Mouse (Mus musculus) embryonic facial prominence, embryonic 10.5 days (tissue): Measurements from ENCODE around the gene Rgcc. TPM values are rescaled to one million over a fixed set of nuclear protein-coding genes. Genes with fewer than 3 reads are reported as not detected.
A peak's percentile ranks its signal among the peaks of the same experiment; 100 is the strongest.

Experiments
- DNase-seq: peaks from one replicate; pipeline ENCODE4 v3.0.0-alpha.2; 2017; ENCODE audit warnings: low spot score
- H3K27ac ChIP-seq: fragments of 300-500 bp; sonication (generic); replicated peaks from 2 replicates; pipeline ENCODE4 v1.5.1; 2016; ENCODE audit warnings: mild to moderate bottlenecking
- H3K27me3 ChIP-seq: fragments of 300-500 bp; sonication (generic); replicated peaks from 2 replicates; pipeline ENCODE4 v1.6.1; 2016; ENCODE audit warnings: low read depth, mild to moderate bottlenecking; ENCODE audit not compliant: poor library complexity, severe bottlenecking
- H3K36me3 ChIP-seq: fragments of 300-500 bp; sonication (generic); replicated peaks from 2 replicates; pipeline ENCODE4 v1.6.1; 2016; ENCODE audit warnings: mild to moderate bottlenecking, moderate library complexity
- H3K4me1 ChIP-seq: fragments of 300-500 bp; sonication (generic); 2 replicates; pipeline ENCODE4 v1.6.1; 2016
- H3K4me3 ChIP-seq: fragments of 300-500 bp; sonication (generic); 2 replicates; pipeline ENCODE4 v1.5.1; 2016; ENCODE audit warnings: mild to moderate bottlenecking, moderate library complexity
- H3K9me3 ChIP-seq: fragments of 300-500 bp; sonication (generic); 2 replicates; pipeline ENCODE4 v1.6.1; 2016; ENCODE audit warnings: mild to moderate bottlenecking
- WGBS: fragments of 180-500 bp; shearing (Covaris S2); methylation state at CpG from one replicate; pipeline ENCODE4 v1.1.7; 2016; 5-methylcytosine and 5-hydroxymethylcytosine counted together
- polyA plus RNA-seq: library from polyadenylated mRNA; unstranded; fragments of >200 nt; fragmentation: Nextera tagmentation; extraction: Ambion mirVana; gene quantifications from 2 replicates; pipeline ENCODE4 v1.2.1, GENCODE M21; 2016

Rgcc gene
- polyA plus RNA-seq, 1 experiment from 2014 or later: 48.2 TPM

GRCm38 (mm10) chr14:79298314-79298992, 3.0 kb downstream of the Rgcc start:
- Histone ChIP-seq H3K4me1 (peaks cover 72% of the 10 kb centered on the region), H3K9me3 (no peaks in the 10 kb centered on the region), H3K27ac (no peak overlapping the region), H3K4me3 (no peak overlapping the region), H3K27me3 (peaks cover 59% of the 10 kb centered on the region), H3K36me3 (no peaks in the 10 kb centered on the region)
- 52% methylated on average over 7 of the region's 7 CpGs for WGBS
- DNase-seq: no peak

- DNase-seq: no peak
- Histone ChIP-seq H3K27me3 (peaks cover 43% of the 10 kb centered on the region), H3K4me3 (0 out of 2 replicates have a peak overlapping the region, but pooled peaks have one; percentile 4), H3K9me3 (no peaks in the 10 kb centered on the region), H3K27ac (no peak overlapping the region), H3K36me3 (no peaks in the 10 kb centered on the region), H3K4me1 (peaks cover 85% of the 10 kb centered on the region)
- 31% methylated on average over 5 of the region's 5 CpGs for WGBS
These were observed 4.6 kb downstream of the Rgcc start for GRCm38 (mm10) chr14:79296836-79297235.

DNA sequence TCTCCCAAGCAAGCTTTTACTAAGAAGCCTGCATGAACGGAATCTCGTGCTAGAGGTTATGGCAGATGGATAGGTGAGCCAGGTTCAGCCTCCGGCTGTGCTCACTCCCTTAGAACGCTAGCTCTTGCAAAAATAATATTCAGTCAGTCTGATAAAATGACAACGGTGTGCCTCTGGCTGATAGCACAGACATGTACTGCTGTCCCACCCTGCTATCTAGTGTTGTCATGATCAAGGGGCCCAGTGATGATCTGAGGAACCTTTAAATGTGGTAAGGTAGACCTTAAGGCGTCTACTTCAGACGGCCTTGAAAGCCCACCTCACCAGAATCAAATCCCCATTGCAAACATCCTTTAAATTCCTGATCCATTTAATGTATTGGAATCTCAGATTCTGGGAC, 5.2 kb downstream of the Rgcc start:
- DNase-seq: no peak
- peaks cover 37% of the 10 kb centered on the region for H3K27me3 ChIP-seq
- no peak overlapping the region for H3K27ac ChIP-seq
- H3K4me1 ChIP-seq: peaks cover 81% of the 10 kb centered on the region
- WGBS: 74% methylated on average over 7 of the region's 7 CpGs
- no peak overlapping the region for H3K4me3 ChIP-seq
- no peaks in the 10 kb centered on the region for H3K9me3 ChIP-seq
- H3K36me3 ChIP-seq: no peaks in the 10 kb centered on the region

- Histone ChIP-seq H3K9me3 (no peaks in the 10 kb centered on the region), H3K27me3 (peaks cover 31% of the 10 kb centered on the region), H3K27ac (no peak overlapping the region), H3K36me3 (no peaks in the 10 kb centered on the region), H3K4me1 (peaks cover 81% of the 10 kb centered on the region), H3K4me3 (no peak overlapping the region)
- DNase-seq: no peak
- 84% methylated on average over 9 of the region's 9 CpGs for WGBS
These were observed 5.9 kb downstream of the Rgcc start for GRCm38 (mm10) chr14:79295579-79295978.

DNA sequence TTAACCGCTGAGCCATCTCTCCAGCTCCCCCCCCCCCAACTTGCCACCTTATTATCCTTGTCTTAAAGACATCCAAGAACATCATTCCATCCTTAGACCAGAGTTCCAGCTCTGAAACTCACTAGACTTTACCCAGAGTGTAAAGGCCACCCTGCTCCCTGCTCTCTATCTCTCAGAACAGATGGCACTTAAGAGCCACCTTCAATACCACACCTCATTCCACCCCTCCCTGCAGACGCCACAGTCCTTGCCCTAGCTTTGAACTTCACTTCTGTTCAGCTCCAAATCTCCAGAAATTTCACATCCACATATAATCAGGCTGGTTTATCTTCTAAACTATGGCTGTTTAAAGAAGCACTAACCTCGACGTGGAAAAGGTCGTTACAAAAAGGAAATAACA, 6.5 kb downstream of the Rgcc start:
- Histone ChIP-seq H3K9me3 (no peaks in the 10 kb centered on the region), H3K36me3 (no peaks in the 10 kb centered on the region), H3K4me3 (no peak overlapping the region), H3K27me3 (peaks cover 29% of the 10 kb centered on the region), H3K4me1 (peaks cover 81% of the 10 kb centered on the region), H3K27ac (no peak overlapping the region)
- 80% methylated on average over 5 of the region's 5 CpGs for WGBS
- no peak for DNase-seq

DNA sequence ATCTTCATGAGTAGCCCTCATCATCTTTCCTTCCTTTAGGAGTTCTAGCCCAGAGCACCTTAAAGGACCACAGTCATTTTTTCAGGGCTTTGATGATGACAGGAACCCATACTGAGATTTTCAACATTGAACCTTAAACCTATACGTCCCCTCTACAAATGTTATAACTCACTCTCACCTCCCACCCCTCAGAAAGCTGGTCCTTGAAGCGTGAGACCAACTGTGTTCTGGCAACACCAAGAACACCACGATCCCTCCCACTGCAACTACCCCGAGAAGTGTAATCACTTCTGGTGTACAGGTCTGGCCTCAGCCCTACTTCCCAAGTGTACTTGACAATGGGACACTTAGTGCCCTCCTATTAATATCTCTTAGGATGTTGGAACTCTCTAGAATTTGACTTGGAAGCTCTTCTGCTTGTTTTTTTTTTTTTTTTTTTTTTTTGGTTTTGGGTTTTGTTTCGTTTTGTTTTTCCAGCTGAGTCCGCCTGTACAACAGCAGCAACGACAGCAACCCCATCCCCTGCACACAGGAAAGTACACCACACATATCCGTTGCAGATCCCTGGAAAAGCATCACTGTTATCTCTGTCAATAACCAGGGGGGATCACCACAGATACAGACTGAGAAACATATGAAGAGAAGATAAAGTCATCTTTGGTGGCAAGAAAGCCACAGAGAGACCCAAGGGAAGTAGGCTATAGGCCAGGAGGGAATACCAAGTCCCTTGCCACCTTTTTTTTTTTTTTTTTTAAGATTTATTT, 7.2 kb downstream of the Rgcc start:
- no peak for DNase-seq
- no peak overlapping the region for H3K4me3 ChIP-seq
- H3K36me3 ChIP-seq: no peaks in the 10 kb centered on the region
- H3K27me3 ChIP-seq: peaks cover 22% of the 10 kb centered on the region
- H3K4me1 ChIP-seq: peaks cover 81% of the 10 kb centered on the region
- H3K27ac ChIP-seq: no peak overlapping the region
- WGBS: 79% methylated on average over 8 of the region's 8 CpGs
- H3K9me3 ChIP-seq: no peaks in the 10 kb centered on the region

DNA sequence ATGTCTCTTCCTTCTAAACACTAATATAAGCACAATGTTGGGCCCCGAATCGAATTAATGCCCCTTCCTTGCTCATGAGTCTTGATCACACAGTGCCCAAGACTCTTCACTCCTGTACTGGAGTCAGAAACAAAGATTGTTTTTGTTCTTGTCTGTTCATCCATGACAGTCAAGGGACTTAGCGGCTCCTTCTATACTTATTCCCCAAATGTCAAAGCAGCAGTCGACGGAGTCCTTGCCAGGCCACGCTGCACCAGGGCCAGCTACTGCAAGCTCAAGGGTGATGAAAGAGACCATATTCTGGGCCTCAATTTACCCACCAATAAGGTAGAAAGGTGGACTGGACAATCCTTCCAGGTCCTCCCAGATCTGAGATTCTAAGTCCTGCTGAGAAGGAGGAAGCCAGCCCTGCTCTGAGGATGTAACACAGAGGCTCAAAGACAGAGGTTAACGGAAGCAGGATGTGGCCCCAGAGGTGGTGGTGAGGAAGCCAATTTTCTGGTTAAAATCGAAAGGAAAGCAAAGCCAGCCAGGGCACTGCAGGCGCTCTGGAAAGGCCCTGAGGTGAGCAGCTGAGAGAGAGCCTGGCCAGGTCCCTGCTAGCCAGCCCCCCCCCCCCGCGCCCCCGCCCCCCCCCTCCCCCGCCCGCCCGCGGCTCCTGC, 8.2 kb downstream of the Rgcc start:
- H3K4me1 ChIP-seq: peaks cover 76% of the 10 kb centered on the region

GRCm38 (mm10) chr14:79291629-79292028, 9.8 kb downstream of the Rgcc start:
- Histone ChIP-seq H3K36me3 (no peaks in the 10 kb centered on the region; the same call in 1 of the 2 replicates), H3K4me1 (peaks cover 64% of the 10 kb centered on the region)
- WGBS: 91% methylated on average over 4 of the region's 4 CpGs

More for the DNA sequence above, 8.2 kb downstream of the Rgcc start:
- no peaks in the 10 kb centered on the region for H3K9me3 ChIP-seq
- no peaks in the 10 kb centered on the region for H3K36me3 ChIP-seq
- H3K4me3 ChIP-seq: 0 out of 2 replicates have a peak overlapping the region, but pooled peaks have one; percentile 29
- peak; percentile 45 for DNase-seq
- H3K27me3 ChIP-seq: peaks cover 14% of the 10 kb centered on the region; the same call in 1 of the 2 replicates
- H3K27ac ChIP-seq: peak overlapping the region; percentile 53
- 27% methylated on average over 13 of the region's 16 CpGs for WGBS

GRCm38 (mm10) chr14:79290683-79291425, 10.6 kb downstream of the Rgcc start:
- Histone ChIP-seq H3K4me1 (peaks cover 58% of the 10 kb centered on the region), H3K27me3 (0 out of 2 replicates have a peak, but pooled peaks cover 7% of the 10 kb centered on the region), H3K9me3 (no peaks in the 10 kb centered on the region), H3K27ac (peak overlapping the region; percentile 49; the same call in 1 of the 2 replicates), H3K4me3 (no peak overlapping the region), H3K36me3 (no peaks in the 10 kb centered on the region; the same call in 1 of the 2 replicates)
- peak; percentile 36 for DNase-seq
- WGBS: 25% methylated on average over 15 of the region's 15 CpGs

More at GRCm38 (mm10) chr14:79291629-79292028, 9.8 kb downstream of the Rgcc start:
- DNase-seq: no peak
- Histone ChIP-seq H3K4me3 (no peak overlapping the region), H3K27ac (no peak overlapping the region), H3K27me3 (0 out of 2 replicates have a peak, but pooled peaks cover 7% of the 10 kb centered on the region), H3K9me3 (no peaks in the 10 kb centered on the region)

DNA sequence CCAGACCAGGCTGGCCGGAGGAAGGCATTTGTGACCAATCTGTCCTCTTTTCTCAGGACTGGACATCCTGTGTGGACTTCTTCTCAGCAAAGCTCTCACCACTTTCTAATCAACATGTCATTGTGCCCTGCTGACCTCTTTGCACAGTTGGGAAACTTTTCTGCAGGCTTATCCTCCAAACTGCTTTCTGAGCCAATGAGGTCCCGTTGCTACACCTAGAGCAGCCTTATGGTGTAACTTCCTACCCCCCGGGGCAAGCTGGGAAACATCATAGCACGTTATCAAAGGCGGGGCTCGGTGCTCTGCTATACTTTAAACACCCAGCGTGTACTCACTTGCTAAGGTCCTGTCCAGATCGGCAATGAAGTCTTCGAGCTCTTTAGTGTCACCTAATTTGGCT, 11.5 kb downstream of the Rgcc start:
- H3K27ac ChIP-seq: 0 out of 2 replicates have a peak overlapping the region, but pooled peaks have one; percentile 49
- 0 out of 2 replicates have a peak, but pooled peaks cover 7% of the 10 kb centered on the region for H3K27me3 ChIP-seq
- H3K36me3 ChIP-seq: no peaks in the 10 kb centered on the region; the same call in 1 of the 2 replicates
- 33% methylated on average over 9 of the region's 9 CpGs for WGBS
- no peak overlapping the region for H3K4me3 ChIP-seq
- H3K4me1 ChIP-seq: peaks cover 51% of the 10 kb centered on the region
- peak; percentile 27 for DNase-seq
- no peaks in the 10 kb centered on the region for H3K9me3 ChIP-seq

GRCm38 (mm10) chr14:79288280-79288679, 13.2 kb downstream of the Rgcc start:
- Histone ChIP-seq H3K36me3 (no peaks in the 10 kb centered on the region; the same call in 1 of the 2 replicates), H3K4me1 (peaks cover 41% of the 10 kb centered on the region), H3K4me3 (no peak overlapping the region), H3K27ac (no peak overlapping the region), H3K27me3 (0 out of 2 replicates have a peak, but pooled peaks cover 4% of the 10 kb centered on the region), H3K9me3 (no peaks in the 10 kb centered on the region)
- no peak for DNase-seq
- 68% methylated on average over 3 of the region's 3 CpGs for WGBS
